Mouse (Mus musculus) neural tube, embryonic 11.5 days (tissue): ENCODE measurements around the gene Lrrc15. TPM values are rescaled to one million over a fixed set of nuclear protein-coding genes. Genes with fewer than 3 reads are reported as not detected.

Source experiments
- polyA plus RNA-seq: library from polyadenylated mRNA; unstranded; fragments of >200 nt; fragmentation: Nextera tagmentation; extraction: Ambion mirVana; gene quantifications from 2 replicates; pipeline ENCODE4 v1.2.1, GENCODE M21; 2014

Gene Lrrc15
- polyA plus RNA-seq, 1 experiment from 2014 or later = 0.33 TPM

Other genes starting within 250 kb of the Lrrc15 start
- 56.8 and 57.3 TPM in 2 replicates for gene Hes1, start 218.9 kb downstream of the Lrrc15 start, polyA plus RNA-seq
- not detected in 2 replicates for gene Cpn2, start 15.8 kb downstream of the Lrrc15 start, polyA plus RNA-seq
- gene Gp5, start 27.5 kb upstream of the Lrrc15 start, polyA plus RNA-seq = 2.4 and 2.5 TPM in 2 replicates
- gene Atp13a3, start 122.7 kb upstream of the Lrrc15 start, polyA plus RNA-seq = 12.5 and 13.0 TPM in 2 replicates